Mouse (Mus musculus): ENCODE measurements at regions not wholly inside any gene's neighbourhood (a gene's known extent, or its start where the extent isn't known, plus 50 kb on each side); places are given as distances from the start of the nearest gene placed in this dataset.

DNA sequence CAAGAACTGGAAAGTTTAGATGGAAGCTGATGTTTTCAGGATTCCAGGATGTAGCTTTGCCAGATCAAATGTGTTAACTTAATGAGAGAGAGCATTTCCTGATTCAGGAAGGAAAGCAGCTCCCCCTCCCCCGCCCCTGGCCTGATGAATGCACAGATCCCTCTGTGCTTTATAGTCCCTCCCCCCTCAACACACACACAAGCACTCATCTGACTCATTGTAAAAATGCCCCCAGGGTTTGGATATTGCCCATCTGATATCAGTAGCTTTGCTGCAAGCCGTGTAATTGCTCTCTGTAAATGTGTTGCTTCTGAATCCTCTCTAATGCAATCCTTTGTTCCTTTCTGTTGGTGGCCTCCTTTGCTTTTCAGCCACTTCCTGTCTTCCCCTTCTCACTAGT is 221.5 kb upstream of the Cxxc4 start:
- Histone ChIP-seq H3K4me1 (ENCODE audit: control insufficient read depth, insufficient read depth, low read length) (no peaks in the 10 kb centered on the region), H3K4me3 (ENCODE audit: insufficient read depth, low read depth, low read length) (no peak overlapping the region), H3K27ac (ENCODE audit: insufficient read depth, low read depth, low read length) (no peak overlapping the region), H3K36me3 (ENCODE audit: control insufficient read depth, insufficient read depth, low read length) (no peaks in the 10 kb centered on the region), H3K27me3 (replicated peaks; ENCODE audit: control insufficient read depth, insufficient read depth, low read length) (no peaks in the 10 kb centered on the region)
- DNase-seq: no peak
- TF ChIP-seq POLR2A (IDR thresholded peaks at IDR 0.05; ENCODE audit: low read depth, low read length): no peak
- no peak for TF ChIP-seq CTCF (conservative IDR thresholded peaks at IDR 0.05; ENCODE audit: insufficient read depth, insufficient read length, low read depth, low read length)
- 57% methylated on average over 2 of the region's 2 CpGs for WGBS

DNA sequence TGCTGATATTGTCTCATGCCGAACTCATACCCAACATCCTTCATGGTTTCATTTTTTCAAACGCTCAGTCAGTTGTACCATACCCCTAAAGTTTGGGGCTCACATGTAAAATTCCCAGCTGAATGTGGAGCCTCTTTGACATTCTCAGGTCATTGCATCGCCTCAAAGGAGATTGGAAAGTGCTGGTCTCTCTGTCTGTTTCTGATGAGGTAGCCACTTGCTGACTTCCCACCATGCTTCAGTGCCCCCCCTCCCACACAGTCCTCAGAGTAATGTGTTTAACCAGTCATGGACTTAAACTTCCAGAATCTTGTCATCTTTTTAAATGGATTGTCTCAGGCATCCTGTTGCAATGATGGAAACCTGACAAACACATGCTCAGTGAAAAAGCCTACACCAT is 220.9 kb upstream of the Cxxc4 start:
- H3K27ac ChIP-seq (ENCODE audit: insufficient read depth, low read depth, low read length): no peak overlapping the region
- no peaks in the 10 kb centered on the region for H3K27me3 ChIP-seq (replicated peaks; ENCODE audit: control insufficient read depth, insufficient read depth, low read length)
- H3K4me3 ChIP-seq (ENCODE audit: insufficient read depth, low read depth, low read length): no peak overlapping the region
- no peak for DNase-seq
- H3K4me1 ChIP-seq (ENCODE audit: control insufficient read depth, insufficient read depth, low read length): no peaks in the 10 kb centered on the region
- WGBS: 76% methylated on average over 3 of the region's 3 CpGs
- no peak for TF ChIP-seq CTCF (conservative IDR thresholded peaks at IDR 0.05; ENCODE audit: insufficient read depth, insufficient read length, low read depth, low read length)
- no peak for TF ChIP-seq POLR2A (IDR thresholded peaks at IDR 0.05; ENCODE audit: low read depth, low read length)
- H3K36me3 ChIP-seq (ENCODE audit: control insufficient read depth, insufficient read depth, low read length): no peaks in the 10 kb centered on the region

DNA sequence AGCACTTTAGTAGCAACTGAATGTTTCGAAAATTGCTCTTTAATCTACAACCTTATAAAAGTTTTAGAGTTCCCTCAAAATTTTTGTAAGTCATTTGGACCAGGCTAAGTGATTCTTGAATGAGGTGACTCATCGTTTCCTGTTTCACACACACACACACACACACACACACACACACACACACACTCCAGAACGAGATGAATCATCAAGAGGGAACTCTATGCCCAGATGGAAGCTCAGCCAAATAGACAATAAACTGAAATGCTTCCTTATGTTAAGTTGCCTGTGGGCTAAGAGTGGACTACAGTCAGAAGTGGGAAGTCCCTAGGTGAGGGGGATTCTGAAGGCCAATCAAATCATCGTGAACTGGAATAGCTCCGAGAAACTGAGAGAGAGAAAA is 202.4 kb upstream of the Cxxc4 start:
- 56% methylated on average over 5 of the region's 5 CpGs for WGBS
- no peak for TF ChIP-seq CTCF (conservative IDR thresholded peaks at IDR 0.05; ENCODE audit: insufficient read depth, insufficient read length, low read depth, low read length)
- TF ChIP-seq POLR2A (IDR thresholded peaks at IDR 0.05; ENCODE audit: low read depth, low read length): no peak
- Histone ChIP-seq H3K27ac (ENCODE audit: insufficient read depth, low read depth, low read length) (no peak overlapping the region), H3K27me3 (replicated peaks; ENCODE audit: control insufficient read depth, insufficient read depth, low read length) (no peaks in the 10 kb centered on the region), H3K4me1 (ENCODE audit: control insufficient read depth, insufficient read depth, low read length) (no peaks in the 10 kb centered on the region), H3K36me3 (ENCODE audit: control insufficient read depth, insufficient read depth, low read length) (no peaks in the 10 kb centered on the region), H3K4me3 (ENCODE audit: insufficient read depth, low read depth, low read length) (no peak overlapping the region)
- DNase-seq: no peak

DNA sequence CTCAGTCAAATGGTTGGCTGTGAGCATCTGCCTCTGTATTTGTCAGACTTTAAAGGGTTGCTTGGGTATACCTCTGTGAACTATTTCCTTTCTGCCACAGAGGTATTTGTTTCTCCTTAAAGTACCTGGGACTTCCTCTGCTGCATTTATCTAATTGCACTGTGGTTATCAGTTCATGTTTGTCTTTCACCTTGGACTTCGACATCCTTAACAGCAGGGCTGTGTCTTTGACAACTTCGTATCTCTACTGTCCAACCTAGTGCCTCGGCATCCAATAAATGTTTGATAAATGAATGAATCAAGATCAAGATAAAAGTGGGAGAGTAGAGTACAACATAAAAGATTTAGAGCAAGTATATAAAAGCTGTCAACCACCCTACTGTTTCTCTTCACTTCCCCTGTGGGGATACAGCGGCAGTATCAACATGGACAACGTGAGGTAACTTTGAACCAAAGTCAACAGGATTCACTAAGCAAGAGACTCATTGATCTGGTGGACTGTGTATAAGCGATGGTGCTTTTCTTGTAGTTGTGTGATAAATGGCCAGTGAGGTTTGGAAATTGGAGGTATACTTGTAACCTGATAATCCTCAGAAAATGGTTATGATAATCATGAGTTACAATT is 199.9 kb upstream of the Cxxc4 start:
- TF ChIP-seq POLR2A (IDR thresholded peaks at IDR 0.05; ENCODE audit: low read depth, low read length) (no peak), CTCF (conservative IDR thresholded peaks at IDR 0.05; ENCODE audit: insufficient read depth, insufficient read length, low read depth, low read length) (no peak)
- Histone ChIP-seq H3K4me1 (ENCODE audit: control insufficient read depth, insufficient read depth, low read length) (no peaks in the 10 kb centered on the region), H3K27ac (ENCODE audit: insufficient read depth, low read depth, low read length) (no peak overlapping the region), H3K27me3 (replicated peaks; ENCODE audit: control insufficient read depth, insufficient read depth, low read length) (no peaks in the 10 kb centered on the region), H3K4me3 (ENCODE audit: insufficient read depth, low read depth, low read length) (no peak overlapping the region), H3K36me3 (ENCODE audit: control insufficient read depth, insufficient read depth, low read length) (no peaks in the 10 kb centered on the region)
- no peak for DNase-seq
- 85% methylated on average over 6 of the region's 6 CpGs for WGBS

DNA sequence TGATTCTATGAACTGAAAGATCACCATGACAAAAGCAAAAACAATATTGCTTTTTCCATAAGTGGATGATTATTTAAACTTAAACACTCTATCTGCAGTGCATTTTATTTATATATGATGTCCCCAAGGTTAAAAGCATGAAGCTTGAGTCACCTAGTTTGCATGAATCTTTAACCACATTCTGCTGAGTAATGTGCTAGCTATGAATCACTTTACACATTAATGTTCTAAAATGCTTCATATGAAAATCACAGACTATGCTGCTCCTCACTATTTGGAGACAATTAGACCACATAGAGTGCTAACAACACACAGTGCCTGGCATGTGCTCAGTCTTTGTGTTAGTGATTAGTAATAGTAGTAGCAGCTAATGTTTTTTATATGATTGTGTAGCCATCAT is 185.6 kb upstream of the Cxxc4 start:
- Histone ChIP-seq H3K4me3 (ENCODE audit: insufficient read depth, low read depth, low read length) (no peak overlapping the region), H3K27ac (ENCODE audit: insufficient read depth, low read depth, low read length) (no peak overlapping the region), H3K4me1 (ENCODE audit: control insufficient read depth, insufficient read depth, low read length) (no peaks in the 10 kb centered on the region), H3K36me3 (ENCODE audit: control insufficient read depth, insufficient read depth, low read length) (no peaks in the 10 kb centered on the region), H3K27me3 (replicated peaks; ENCODE audit: control insufficient read depth, insufficient read depth, low read length) (no peaks in the 10 kb centered on the region)
- TF ChIP-seq POLR2A (IDR thresholded peaks at IDR 0.05; ENCODE audit: low read depth, low read length) (no peak), CTCF (conservative IDR thresholded peaks at IDR 0.05; ENCODE audit: insufficient read depth, insufficient read length, low read depth, low read length) (no peak)
- no peak for DNase-seq

DNA sequence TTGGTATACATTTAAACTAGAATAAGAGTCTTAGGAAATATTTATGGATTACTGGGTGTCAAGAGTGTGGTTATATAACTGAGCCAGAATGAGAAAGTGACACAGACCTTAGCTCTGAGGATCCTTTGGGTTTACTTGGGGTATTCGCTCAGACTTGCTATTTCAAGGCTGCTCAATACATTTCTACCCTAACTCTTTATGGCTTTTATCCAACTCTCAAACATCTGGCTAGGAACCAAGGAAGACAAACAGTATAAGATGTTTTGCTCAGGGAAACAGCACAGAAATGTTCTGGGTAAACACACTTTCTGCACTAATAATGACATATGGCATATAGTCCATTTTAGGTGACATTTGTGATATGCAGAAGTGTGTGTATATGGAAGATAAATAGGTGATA is 153.8 kb upstream of the Cxxc4 start:
- WGBS: 80% methylated on average over 1 of the region's 1 CpGs
- Histone ChIP-seq H3K36me3 (ENCODE audit: control insufficient read depth, insufficient read depth, low read length) (no peaks in the 10 kb centered on the region), H3K27ac (ENCODE audit: insufficient read depth, low read depth, low read length) (no peak overlapping the region), H3K27me3 (replicated peaks; ENCODE audit: control insufficient read depth, insufficient read depth, low read length) (no peaks in the 10 kb centered on the region), H3K4me3 (ENCODE audit: insufficient read depth, low read depth, low read length) (no peak overlapping the region), H3K4me1 (ENCODE audit: control insufficient read depth, insufficient read depth, low read length) (no peaks in the 10 kb centered on the region)
- no peak for DNase-seq
- no peak for TF ChIP-seq POLR2A (IDR thresholded peaks at IDR 0.05; ENCODE audit: low read depth, low read length)
- no peak for TF ChIP-seq CTCF (conservative IDR thresholded peaks at IDR 0.05; ENCODE audit: insufficient read depth, insufficient read length, low read depth, low read length)

DNA sequence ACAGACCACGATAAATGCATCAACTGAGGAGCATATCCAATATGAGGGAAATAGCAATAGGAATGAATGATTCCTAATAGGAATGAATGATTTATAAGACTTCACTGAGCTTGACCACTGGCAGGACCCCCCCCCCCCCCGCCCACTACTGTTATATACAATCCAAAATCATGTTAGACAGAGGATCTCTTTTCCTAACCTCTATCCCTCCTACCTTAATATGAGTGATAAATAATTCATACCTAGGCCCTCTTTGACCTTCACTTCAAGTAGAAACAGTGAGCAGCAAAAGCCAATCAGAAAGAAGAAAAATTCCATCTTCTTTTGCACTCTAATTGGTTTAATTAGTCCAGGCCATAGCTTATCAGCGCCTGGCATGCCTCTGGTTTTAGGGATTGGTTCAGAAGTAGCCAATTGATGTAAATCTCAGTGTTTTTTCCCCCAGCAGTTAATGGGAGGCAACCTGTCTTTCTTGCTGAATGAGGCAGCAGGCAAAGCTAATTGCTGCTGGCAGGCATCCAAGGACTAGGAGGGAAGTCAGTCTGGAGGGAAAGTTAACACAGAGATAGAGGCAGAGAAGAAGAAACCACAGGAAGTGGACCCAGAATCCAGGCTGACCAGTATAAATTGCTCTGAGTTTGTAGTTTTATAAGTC is 136.7 kb upstream of the Cxxc4 start:
- DNase-seq: peak; percentile 19
- Histone ChIP-seq H3K36me3 (ENCODE audit: control insufficient read depth, insufficient read depth, low read length) (no peaks in the 10 kb centered on the region), H3K4me1 (ENCODE audit: control insufficient read depth, insufficient read depth, low read length) (no peaks in the 10 kb centered on the region), H3K4me3 (ENCODE audit: insufficient read depth, low read depth, low read length) (no peak overlapping the region), H3K27me3 (replicated peaks; ENCODE audit: control insufficient read depth, insufficient read depth, low read length) (no peaks in the 10 kb centered on the region; the same call in 1 of the 2 replicates), H3K27ac (ENCODE audit: insufficient read depth, low read depth, low read length) (no peak overlapping the region)
- TF ChIP-seq CTCF (conservative IDR thresholded peaks at IDR 0.05; ENCODE audit: insufficient read depth, insufficient read length, low read depth, low read length) (no peak), POLR2A (IDR thresholded peaks at IDR 0.05; ENCODE audit: low read depth, low read length) (no peak)
- WGBS: 73% methylated on average over 3 of the region's 3 CpGs

All from kidney, adult 2 months (tissue).